Mouse (Mus musculus) kidney, adult 2 months (tissue): ENCODE data around the gene Olfr99. TPM values are rescaled to one million over a fixed set of nuclear protein-coding genes. Genes with fewer than 3 reads are reported as not detected.

Experiments
- DNase-seq: peaks from one replicate; pipeline ENCODE4 v3.0.0; 2021
- H3K27ac ChIP-seq: fragments of 200-500 bp; 2 replicates; pipeline ENCODE4 v1.5.1; 2012; ENCODE audit warnings: low read depth, low read length, control low read depth, inconsistent platforms; ENCODE audit not compliant: insufficient read depth
- H3K27me3 ChIP-seq: fragments of 200-500 bp; replicated peaks from 2 replicates; pipeline ENCODE4 v1.6.1; 2012; ENCODE audit warnings: mild to moderate bottlenecking, moderate library complexity, low read length, inconsistent platforms; ENCODE audit not compliant: control insufficient read depth, insufficient read depth
- H3K36me3 ChIP-seq: fragments of 200-500 bp; 2 replicates; pipeline ENCODE4 v1.6.1; 2012; ENCODE audit warnings: mild to moderate bottlenecking, moderate library complexity, low read length, inconsistent platforms; ENCODE audit not compliant: control insufficient read depth, insufficient read depth
- H3K4me1 ChIP-seq: fragments of 200-500 bp; 2 replicates; pipeline ENCODE4 v1.6.1; 2011; ENCODE audit warnings: low read length; ENCODE audit not compliant: control insufficient read depth, insufficient read depth
- H3K4me3 ChIP-seq: fragments of 200-500 bp; 2 replicates; pipeline ENCODE4 v1.5.1; 2011; ENCODE audit warnings: mild to moderate bottlenecking, low read depth, low read length, control low read depth; ENCODE audit not compliant: insufficient read depth
- CTCF ChIP-seq: fragments of 200-500 bp; conservative IDR thresholded peaks from 2 replicates; pipeline ENCODE4 v1.5.1; 2011; ENCODE audit warnings: low read depth, mild to moderate bottlenecking, control low read depth, low read length, moderate library complexity, mixed read lengths; ENCODE audit not compliant: insufficient read depth, insufficient read length
- POLR2A ChIP-seq: fragments of 200-500 bp; IDR thresholded peaks from one replicate; pipeline ENCODE4 v1.6.1; 2011; ENCODE audit warnings: low read depth, low read length, control low read depth
- WGBS: fragments of 180-500 bp; shearing (Covaris S2); methylation state at CpG from one replicate; pipeline ENCODE4 v1.1.7; 2018; 5-methylcytosine and 5-hydroxymethylcytosine counted together
- polyA plus RNA-seq: library from polyadenylated mRNA; depleted of rRNA; stranded (reverse); fragments of >200 nt; gene quantifications from 2 replicates; pipeline ENCODE4 v1.2.3, GENCODE M21; 2012; rRNA removed

Gene Olfr99
- not detected in 2 replicates for polyA plus RNA-seq

DNA sequence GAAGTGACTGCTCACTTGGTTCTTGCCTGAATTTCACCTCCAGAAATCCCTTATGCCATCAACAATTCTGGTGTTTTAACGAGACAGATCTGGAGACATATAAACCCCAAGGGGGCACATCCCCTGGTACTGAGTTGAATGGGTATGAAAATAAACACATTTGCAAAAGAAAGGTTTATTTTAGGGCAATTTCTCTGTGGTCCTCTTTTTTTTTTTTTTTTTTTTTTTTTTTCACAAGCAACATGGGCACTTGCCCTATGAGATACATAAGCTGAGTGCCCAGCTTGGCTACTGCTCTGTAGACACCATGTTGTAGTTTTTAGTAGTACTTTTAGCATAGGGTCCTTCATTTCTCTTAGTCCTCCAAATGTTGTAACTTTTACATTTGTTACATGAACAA, at the start of gene Olfr99:
TSS of gene Olfr99 (minus strand) at position 101 of the 400 bp plus-strand sequence.
- H3K27ac ChIP-seq = no peak within 1 kb of the TSS
- DNase-seq = no peak
- no peaks in the 10 kb centered on the region for H3K27me3 ChIP-seq
- 80% methylated on average over 1 of the region's 1 CpGs for WGBS
- H3K4me3 ChIP-seq = no peak within 1 kb of the TSS
- H3K36me3 ChIP-seq = no peaks in the 10 kb centered on the region
- TF ChIP-seq POLR2A (no peak), CTCF (no peak)
- no peaks in the 10 kb centered on the region for H3K4me1 ChIP-seq

DNA sequence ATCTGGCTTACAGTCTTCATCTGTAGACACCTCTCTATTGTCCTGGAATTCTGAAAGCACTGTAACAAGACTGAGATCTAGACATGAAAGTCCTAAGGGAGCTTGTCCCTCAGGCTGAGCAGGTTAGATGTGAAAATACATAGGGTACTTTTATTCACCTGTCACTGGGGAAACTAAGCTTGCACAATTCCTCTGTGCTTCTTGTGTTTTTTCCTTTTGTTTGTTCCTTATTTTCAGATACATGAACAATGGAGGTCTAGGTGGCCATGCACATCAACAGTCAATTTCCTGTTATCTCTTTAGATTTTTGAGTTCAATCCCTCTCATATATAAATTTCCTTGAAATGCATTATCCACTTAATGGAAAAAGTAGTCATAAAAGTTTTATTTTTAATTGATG, 33.7 kb upstream of the Olfr99 start, which contains the start of gene Olfr102:
TSS of gene Olfr102 (minus strand) at position 101 of the 400 bp plus-strand sequence.
- Histone ChIP-seq H3K4me1 (no peaks in the 10 kb centered on the region), H3K4me3 (no peak within 1 kb of the TSS), H3K27me3 (no peaks in the 10 kb centered on the region), H3K27ac (no peak within 1 kb of the TSS), H3K36me3 (no peaks in the 10 kb centered on the region)
- no peak for DNase-seq
- TF ChIP-seq CTCF (no peak), POLR2A (no peak)

DNA sequence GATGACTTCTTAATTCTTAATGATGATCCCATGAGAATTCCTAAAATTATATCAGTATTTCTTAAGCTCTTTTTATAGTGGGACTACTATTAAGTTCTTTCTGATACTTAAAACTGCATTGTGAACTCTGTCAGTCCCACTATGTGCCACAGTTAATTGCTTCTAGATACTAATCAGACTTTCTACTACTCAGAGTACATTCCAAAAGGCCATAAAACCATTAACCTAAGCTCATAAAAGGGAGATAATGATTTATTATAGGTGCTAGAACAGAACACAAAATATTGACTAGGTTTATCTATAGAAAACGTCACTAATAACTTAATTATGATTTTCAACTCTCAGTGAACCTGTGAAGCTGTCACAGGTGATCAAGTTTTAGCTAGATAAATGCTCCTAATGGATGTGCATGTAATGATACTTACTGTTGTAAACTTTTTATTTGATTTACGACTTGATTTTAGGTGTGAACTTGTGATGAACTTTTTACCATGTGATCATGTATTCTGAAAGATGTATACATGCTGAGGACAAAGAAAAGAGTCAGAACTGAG, 27.0 kb upstream of the Olfr99 start:
- 44% methylated on average over 2 of the region's 2 CpGs for WGBS
- no peak for TF ChIP-seq CTCF
- no peak for TF ChIP-seq POLR2A
- no peak overlapping the region for H3K27ac ChIP-seq
- DNase-seq = no peak
- no peaks in the 10 kb centered on the region for H3K36me3 ChIP-seq
- H3K4me3 ChIP-seq = no peak overlapping the region
- no peaks in the 10 kb centered on the region for H3K4me1 ChIP-seq
- no peaks in the 10 kb centered on the region for H3K27me3 ChIP-seq

DNA sequence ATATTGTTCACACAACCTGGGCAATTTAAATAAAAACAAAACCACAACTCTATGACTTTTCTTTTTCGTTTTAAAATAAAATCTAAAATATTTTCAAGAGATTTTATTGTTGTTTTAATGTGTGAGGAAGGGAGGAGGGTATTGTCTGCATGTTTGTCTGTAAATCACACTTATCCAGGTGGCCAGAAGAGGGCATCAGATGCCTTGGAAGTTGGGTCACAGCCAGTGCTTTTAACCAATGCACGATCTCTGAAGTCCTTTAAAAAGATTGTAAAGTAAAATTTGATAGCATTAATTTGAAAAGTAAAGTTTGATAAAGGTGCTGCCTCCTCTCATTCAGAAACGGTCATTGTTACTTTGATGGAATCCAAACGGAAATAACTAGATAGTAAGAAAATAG, 25.2 kb upstream of the Olfr99 start:
- Histone ChIP-seq H3K27me3 (no peaks in the 10 kb centered on the region), H3K4me1 (no peaks in the 10 kb centered on the region), H3K4me3 (no peak overlapping the region), H3K27ac (no peak overlapping the region), H3K36me3 (no peaks in the 10 kb centered on the region)
- TF ChIP-seq POLR2A (no peak), CTCF (0 out of 2 replicates have a peak, but pooled peaks have one; percentile 4)
- no peak for DNase-seq
- WGBS = 36% methylated on average over 4 of the region's 4 CpGs

DNA sequence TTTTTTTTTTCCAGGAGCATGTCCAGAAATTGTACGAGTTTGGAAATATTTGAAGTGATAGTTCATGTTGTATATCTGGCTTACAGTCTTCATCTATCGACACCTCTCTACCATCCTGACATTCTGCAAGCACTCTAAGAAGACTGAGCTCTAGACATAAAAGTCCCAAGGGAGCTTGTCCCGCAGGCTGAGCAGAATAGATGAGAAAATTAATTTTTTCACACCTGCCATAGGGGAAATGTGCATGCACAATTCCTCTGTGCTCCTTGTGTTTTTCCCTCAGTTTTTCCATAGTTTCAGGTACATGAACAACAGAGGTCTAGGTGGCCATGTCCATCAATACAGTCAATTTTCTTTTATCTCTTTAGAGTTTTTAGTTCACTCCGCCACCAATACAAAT, 21.0 kb upstream of the Olfr99 start, which contains the start of gene Olfr101:
TSS of gene Olfr101 (minus strand) at position 101 of the 400 bp plus-strand sequence.
- DNase-seq = no peak
- H3K4me3 ChIP-seq = no peak within 1 kb of the TSS
- no peaks in the 10 kb centered on the region for H3K4me1 ChIP-seq
- no peaks in the 10 kb centered on the region for H3K36me3 ChIP-seq
- 83% methylated on average over 4 of the region's 4 CpGs for WGBS
- H3K27me3 ChIP-seq = no peaks in the 10 kb centered on the region
- TF ChIP-seq CTCF = no peak
- no peak for TF ChIP-seq POLR2A
- no peak within 1 kb of the TSS for H3K27ac ChIP-seq

DNA sequence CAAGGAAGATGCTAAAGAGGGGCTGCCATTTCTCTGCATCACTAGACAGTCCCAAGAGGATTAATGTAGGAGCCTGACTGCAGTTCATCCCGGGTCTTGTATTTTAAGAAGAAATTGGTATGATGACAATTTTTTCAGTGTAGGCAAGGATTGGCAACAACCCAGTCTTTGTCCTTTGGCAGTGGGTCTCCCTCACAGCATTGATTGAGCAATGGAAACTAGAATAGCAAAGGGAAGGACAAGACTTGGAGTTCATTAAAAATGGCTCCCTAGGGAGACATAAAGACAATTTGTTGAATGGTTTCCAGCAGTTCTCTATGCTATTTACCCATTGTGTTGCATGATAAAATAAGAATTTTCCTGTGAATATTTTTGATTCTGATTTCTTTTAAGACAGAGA, 2.9 kb downstream of the Olfr99 start:
- WGBS = 59% methylated on average over 1 of the region's 1 CpGs
- no peak overlapping the region for H3K4me3 ChIP-seq
- no peak overlapping the region for H3K27ac ChIP-seq
- peak; percentile 33 for DNase-seq
- H3K4me1 ChIP-seq = no peaks in the 10 kb centered on the region
- H3K36me3 ChIP-seq = no peaks in the 10 kb centered on the region
- H3K27me3 ChIP-seq = no peaks in the 10 kb centered on the region
- no peak for TF ChIP-seq CTCF
- TF ChIP-seq POLR2A = no peak

DNA sequence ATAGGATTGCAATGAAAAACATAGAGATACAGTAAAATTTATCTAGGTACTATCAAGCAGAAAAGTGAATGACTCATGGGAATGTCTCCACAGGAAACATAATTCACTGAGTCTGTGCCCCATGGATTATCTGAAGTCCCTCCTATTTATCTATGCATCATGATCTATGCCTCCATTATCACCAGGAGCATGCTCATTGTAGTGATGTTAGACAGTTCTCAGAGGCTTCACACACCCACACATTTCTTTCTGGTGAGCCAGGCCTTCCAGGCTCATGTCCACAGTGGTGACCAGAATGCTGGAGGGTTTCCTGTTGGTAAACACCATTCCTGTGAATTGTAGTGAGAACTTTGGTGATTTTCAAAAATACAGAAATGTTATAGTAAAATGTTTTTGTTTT, 6.7 kb downstream of the Olfr99 start:
- TF ChIP-seq POLR2A (no peak), CTCF (no peak)
- DNase-seq = no peak
- Histone ChIP-seq H3K4me3 (no peak overlapping the region), H3K4me1 (no peaks in the 10 kb centered on the region), H3K27ac (no peak overlapping the region), H3K27me3 (no peaks in the 10 kb centered on the region), H3K36me3 (no peaks in the 10 kb centered on the region)
